In genomic region chr4:109225606-109226005, GRCm38 (mm10) we compare ENCODE assay signal across 11 mouse cellular contexts. TPM values are rescaled to one million over a fixed set of nuclear protein-coding genes. Genes with fewer than 3 reads are reported as not detected.
DNase-seq lines count a peak whose midpoint lies in the region; ATAC-seq and TF ChIP-seq lines count a peak whose summit lies in the region.
"Had no signal": no experiment of that assay in that cellular context is flagged by ENCODE, and none has a peak within 500 bp of the region (broad histone marks: within the 10 kb centered on the region; RNA-seq: fewer than 3 reads in every experiment).

No protein-coding gene starts in this region.

- H3K27me3 ChIP-seq in heart, embryonic 14.5 days (ENCODE audit: control insufficient read depth, insufficient read depth, low read length) = no peaks in the 10 kb centered on the region
- H3K27me3 ChIP-seq in forebrain, embryonic 12.5 days = no peaks in the 10 kb centered on the region
- H3K27me3 ChIP-seq in hindbrain, embryonic 11.5 days (ENCODE audit: control insufficient read depth, insufficient read depth, low read length) = no peaks in the 10 kb centered on the region
- H3K27me3 ChIP-seq in midbrain, postnatal 0 days (ENCODE audit: insufficient read depth, low read length) = no peaks in the 10 kb centered on the region

- H3K9me3 ChIP-seq in heart, embryonic 14.5 days (ENCODE audit: control insufficient read depth, low read length) = no peaks in the 10 kb centered on the region
- no peaks in the 10 kb centered on the region for H3K9me3 ChIP-seq in forebrain, embryonic 12.5 days
- H3K9me3 ChIP-seq in hindbrain, embryonic 11.5 days (ENCODE audit: control insufficient read depth, low read length) = no peaks in the 10 kb centered on the region
- H3K9me3 ChIP-seq in midbrain, postnatal 0 days (ENCODE audit: low read length) = no peaks in the 10 kb centered on the region

- H3K4me3 ChIP-seq in heart, embryonic 14.5 days (ENCODE audit: control insufficient read depth in 1 of 2, insufficient read depth in 1 of 2, low read depth in 1 of 2, low read length in 2 of 2) = no peak overlapping the region
- no peak overlapping the region for H3K4me3 ChIP-seq in forebrain, embryonic 12.5 days (replicated peaks)
- H3K4me3 ChIP-seq in hindbrain, embryonic 11.5 days (ENCODE audit: low read depth, low read length) = no peak overlapping the region
- H3K4me3 ChIP-seq in midbrain, postnatal 0 days (ENCODE audit: low read depth, low read length) = no peak overlapping the region
- H3K4me3 ChIP-seq: erythroblast, embryonic 14.5 days had no signal

- WGBS in heart, embryonic 14.5 days = 54% methylated on average over 6 of the region's 6 CpGs
- 68% methylated on average over 6 of the region's 6 CpGs for WGBS in forebrain, embryonic 12.5 days
- 70% methylated on average over 6 of the region's 6 CpGs for WGBS in hindbrain, embryonic 11.5 days
- 53% methylated on average over 6 of the region's 6 CpGs for WGBS in midbrain, postnatal 0 days

- no peaks in the 10 kb centered on the region for H3K36me3 ChIP-seq in heart, embryonic 14.5 days (ENCODE audit: control insufficient read depth, insufficient read depth, low read length)
- H3K36me3 ChIP-seq in forebrain, embryonic 12.5 days (replicated peaks) = no peaks in the 10 kb centered on the region
- no peaks in the 10 kb centered on the region for H3K36me3 ChIP-seq in hindbrain, embryonic 11.5 days (ENCODE audit: control insufficient read depth, insufficient read depth, low read length)
- H3K36me3 ChIP-seq in midbrain, postnatal 0 days (ENCODE audit: insufficient read depth, low read length) = no peaks in the 10 kb centered on the region

- peak overlapping the region; percentile 62 to 66; a peak in 3 of 4 replicates for H3K27ac ChIP-seq in heart, embryonic 14.5 days (replicated peaks in 1 of 2; ENCODE audit: control insufficient read depth in 1 of 2, insufficient read depth in 1 of 2, low read depth in 2 of 2, low read length in 2 of 2)
- H3K27ac ChIP-seq in forebrain, embryonic 12.5 days = peak overlapping the region; percentile 33
- peak overlapping the region; percentile 63 for H3K27ac ChIP-seq in hindbrain, embryonic 11.5 days (ENCODE audit: low read depth, low read length)
- H3K27ac ChIP-seq in midbrain, postnatal 0 days (ENCODE audit: low read depth, low read length) = peak overlapping the region; percentile 43; the same call in 1 of the 2 replicates
- H3K27ac ChIP-seq: macrophage had no signal

- no peak overlapping the region for H3K9ac ChIP-seq in heart, embryonic 14.5 days (ENCODE audit: low read length)
- no peak overlapping the region for H3K9ac ChIP-seq in forebrain, embryonic 12.5 days
- no peak overlapping the region for H3K9ac ChIP-seq in hindbrain, embryonic 11.5 days (ENCODE audit: low read depth, low read length)
- no peak overlapping the region for H3K9ac ChIP-seq in midbrain, postnatal 0 days (replicated peaks; ENCODE audit: low read length, poor library complexity, severe bottlenecking)

- H3K4me1 ChIP-seq in heart, embryonic 14.5 days (ENCODE audit: control insufficient read depth in 2 of 2, insufficient read depth in 2 of 2, low read length in 2 of 2) = peaks cover 6 to 18% of the 10 kb centered on the region in 2 experiments
- peaks cover 13% of the 10 kb centered on the region; the same call in 1 of the 2 replicates for H3K4me1 ChIP-seq in forebrain, embryonic 12.5 days
- H3K4me1 ChIP-seq in hindbrain, embryonic 11.5 days (replicated peaks; ENCODE audit: control insufficient read depth, insufficient read depth, low read length) = no peaks in the 10 kb centered on the region
- H3K4me1 ChIP-seq in midbrain, postnatal 0 days (ENCODE audit: insufficient read depth, low read length) = 0 out of 2 replicates have a peak, but pooled peaks cover 2% of the 10 kb centered on the region

- intact Hi-C loops in heart, postnatal 10 days (cut with DNase I) = no loop called here

- no peak for DNase-seq in heart, postnatal 10 days
- no peak for DNase-seq in hindbrain, embryonic 11.5 days (ENCODE audit: low spot score)
- peak; percentile 17 for DNase-seq in midbrain, postnatal 0 days (ENCODE audit: low spot score)
- no peak for DNase-seq in ovary, postnatal 14 days (ENCODE audit: low spot score)
- no peak for DNase-seq in right cerebral cortex, postnatal 14 days
- no peak for DNase-seq in adrenal gland, adult 2 months

- TF ChIP-seq CTCF in midbrain, postnatal 0 days (IDR thresholded peaks at IDR 0.05) = no peak

- ATAC-seq in heart, embryonic 14.5 days (ENCODE audit: insufficient number of reproducible peaks, insufficient read depth, low FRiP score, low read depth) = 0 out of 2 replicates have a peak, but pooled peaks have one; percentile 13
- peak; percentile 66 for ATAC-seq in forebrain, embryonic 12.5 days (ENCODE audit: low FRiP score)
- peak; percentile 60 for ATAC-seq in hindbrain, embryonic 11.5 days (ENCODE audit: low FRiP score)
- peak; percentile 59 for ATAC-seq in midbrain, postnatal 0 days (ENCODE audit: low FRiP score)

- no peak overlapping the region for H3K4me2 ChIP-seq in heart, embryonic 14.5 days (ENCODE audit: low read length)
- no peak overlapping the region for H3K4me2 ChIP-seq in forebrain, embryonic 12.5 days
- H3K4me2 ChIP-seq in hindbrain, embryonic 11.5 days (replicated peaks; ENCODE audit: low read depth, low read length) = no peak overlapping the region
- H3K4me2 ChIP-seq in midbrain, postnatal 0 days (ENCODE audit: low read depth, low read length, poor library complexity, severe bottlenecking) = no peak overlapping the region

RNA-seq across cellular contexts. Expression of gene Calr4, which starts 8.7 kb away (rescaled TPM):
- 0.12 and 0.20 TPM in 2 replicates for polyA plus RNA-seq in heart, embryonic 14.5 days (2014; fragmentation: Nextera tagmentation; extraction: Ambion mirVana)
- under 1 TPM in 1 of 2 experiments, not detected in 1; 0.22 TPM for total RNA-seq in heart, postnatal 10 days (2021)
- polyA plus RNA-seq in forebrain, embryonic 12.5 days (2016; fragmentation: Nextera tagmentation; extraction: Ambion mirVana) = 0.21 TPM in 1 of 2 replicates, not detected in the other
- 0.09 and 0.54 TPM in 2 replicates for polyA plus RNA-seq in hindbrain, embryonic 11.5 days (2014; fragmentation: Nextera tagmentation; extraction: Ambion mirVana)
- 0.57 and 0.77 TPM in 2 replicates for total RNA-seq in midbrain, postnatal 0 days (2014; rRNA removed)
- polyA plus RNA-seq in midbrain, postnatal 0 days (2015; fragmentation: Nextera tagmentation; extraction: Ambion mirVana) = 0.41 and 0.80 TPM in 2 replicates
- total RNA-seq in adrenal gland, adult 2 months (2021) = 1 to 10 TPM in 1 of 2 experiments, under 1 TPM in 1; 0.24 to 1.5 TPM
- polyA plus RNA-seq in adrenal gland, adult 2 months (2012; rRNA removed) = not detected in 2 replicates
- polyA plus RNA-seq: erythroblast, embryonic 14.5 days; large intestine, adult 2 months; macrophage had no signal

RNA-seq across cellular contexts. Expression of gene Osbpl9, which starts 23.5 kb away (rescaled TPM):
- polyA plus RNA-seq in heart, embryonic 14.5 days (2014; fragmentation: Nextera tagmentation; extraction: Ambion mirVana) = 48.2 and 52.0 TPM in 2 replicates
- 10 to 100 TPM; 86.2 to 92.2 TPM for total RNA-seq in heart, postnatal 10 days (2021)
- polyA plus RNA-seq in forebrain, embryonic 12.5 days (2016; fragmentation: Nextera tagmentation; extraction: Ambion mirVana) = 74.6 and 74.8 TPM in 2 replicates
- polyA plus RNA-seq in hindbrain, embryonic 11.5 days (2014; fragmentation: Nextera tagmentation; extraction: Ambion mirVana) = 77.3 and 84.3 TPM in 2 replicates
- total RNA-seq in midbrain, postnatal 0 days (2014; rRNA removed) = 70.5 and 74.9 TPM in 2 replicates
- polyA plus RNA-seq in midbrain, postnatal 0 days (2015; fragmentation: Nextera tagmentation; extraction: Ambion mirVana) = 56.9 and 57.8 TPM in 2 replicates
- total RNA-seq in adrenal gland, adult 2 months (2021) = 100 to 1,000 TPM; 112 to 168 TPM
- polyA plus RNA-seq in adrenal gland, adult 2 months (2012; rRNA removed) = 63.2 and 68.5 TPM in 2 replicates

RNA-seq across cellular contexts. Expression of gene Eps15, which starts 54.5 kb away (rescaled TPM):
- polyA plus RNA-seq in heart, embryonic 14.5 days (2014; fragmentation: Nextera tagmentation; extraction: Ambion mirVana) = 29.2 and 33.0 TPM in 2 replicates
- total RNA-seq in heart, postnatal 10 days (2021) = 10 to 100 TPM; 51.5 to 54.9 TPM
- 47.4 and 48.3 TPM in 2 replicates for polyA plus RNA-seq in forebrain, embryonic 12.5 days (2016; fragmentation: Nextera tagmentation; extraction: Ambion mirVana)
- polyA plus RNA-seq in hindbrain, embryonic 11.5 days (2014; fragmentation: Nextera tagmentation; extraction: Ambion mirVana) = 53.6 and 57.6 TPM in 2 replicates
- total RNA-seq in midbrain, postnatal 0 days (2014; rRNA removed) = 102 and 148 TPM in 2 replicates
- polyA plus RNA-seq in midbrain, postnatal 0 days (2015; fragmentation: Nextera tagmentation; extraction: Ambion mirVana) = 57.6 and 58.7 TPM in 2 replicates
- total RNA-seq in adrenal gland, adult 2 months (2021) = 10 to 100 TPM; 76.6 to 77.6 TPM
- polyA plus RNA-seq in adrenal gland, adult 2 months (2012; rRNA removed) = 3.3 and 3.4 TPM in 2 replicates

Comparison
In these comparisons a context has a peak if more than half of its experiments do, and no peak if none do; other contexts are left out.
1. ATAC-seq: peak in every context shown above with its lines; median percentile 66 in forebrain, embryonic 12.5 days; 60 in hindbrain, embryonic 11.5 days; 59 in midbrain, postnatal 0 days; 13 in heart, embryonic 14.5 days.